Mouse (Mus musculus) cerebellum, adult 8-10 months (tissue): ENCODE data around the gene Nfyb.

Experiments
- DNase-seq: peaks from one replicate; pipeline ENCODE4 v3.0.0; 2022

The Nfyb gene

DNA sequence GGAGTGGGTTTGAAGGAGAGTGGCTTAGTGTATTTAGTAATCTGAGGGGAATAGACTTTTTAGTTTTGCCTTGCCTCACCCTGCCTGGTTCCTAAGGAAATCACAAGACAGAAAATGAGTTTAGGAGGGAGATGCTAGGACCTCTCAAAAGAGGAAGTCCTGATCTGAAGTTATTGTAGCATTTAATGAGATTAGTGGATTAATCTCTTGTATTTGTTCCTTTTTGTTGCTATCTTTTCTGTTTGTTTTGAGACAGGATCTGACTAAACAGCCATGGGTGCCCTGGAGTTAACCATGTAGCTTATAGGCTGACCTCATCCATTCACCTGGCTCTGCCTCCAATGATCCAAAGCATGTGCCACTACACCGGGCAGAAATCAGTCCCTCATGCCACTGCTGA is 21.4 kb downstream of the Nfyb start:
- DNase-seq: no peak

DNA sequence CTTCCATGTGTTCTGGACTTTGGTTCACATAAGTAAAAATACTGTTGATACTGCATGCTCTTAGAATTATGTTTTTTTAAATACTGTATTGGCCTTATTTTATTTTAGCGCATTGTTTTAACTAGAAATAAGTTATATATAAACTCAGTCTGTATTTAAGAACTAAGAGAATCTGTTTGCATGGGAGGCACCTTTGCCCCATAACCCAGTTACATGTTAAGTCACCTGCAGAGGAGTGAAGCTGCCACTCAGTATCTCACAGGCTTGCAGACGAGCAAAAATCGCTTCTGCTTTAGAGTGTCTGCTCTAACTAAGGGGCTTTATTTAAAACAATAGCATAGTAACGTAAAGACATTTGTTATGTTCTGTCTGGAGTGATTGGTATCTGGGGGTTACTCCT is 22.1 kb downstream of the Nfyb start:
- no peak for DNase-seq

DNA sequence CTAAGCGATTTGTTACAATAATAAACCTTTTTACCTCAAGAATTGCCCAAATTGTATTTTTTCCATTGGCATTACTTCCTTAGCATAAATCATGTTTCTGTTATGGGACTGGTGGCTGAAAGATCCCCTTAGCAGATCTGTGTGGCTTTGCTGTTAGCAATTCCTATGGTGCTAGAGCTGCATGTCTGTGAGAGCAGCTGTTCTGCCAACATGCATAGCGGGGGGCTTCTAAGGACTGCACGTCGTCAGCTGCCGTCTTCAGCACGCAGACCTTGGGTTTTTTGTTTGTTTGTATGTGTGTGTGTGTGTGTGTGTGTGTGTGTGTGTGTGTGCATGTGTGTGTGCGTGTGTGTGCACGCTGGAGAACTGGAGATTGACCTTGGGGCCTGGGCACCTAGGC is 22.6 kb downstream of the Nfyb start:
- DNase-seq: no peak

DNA sequence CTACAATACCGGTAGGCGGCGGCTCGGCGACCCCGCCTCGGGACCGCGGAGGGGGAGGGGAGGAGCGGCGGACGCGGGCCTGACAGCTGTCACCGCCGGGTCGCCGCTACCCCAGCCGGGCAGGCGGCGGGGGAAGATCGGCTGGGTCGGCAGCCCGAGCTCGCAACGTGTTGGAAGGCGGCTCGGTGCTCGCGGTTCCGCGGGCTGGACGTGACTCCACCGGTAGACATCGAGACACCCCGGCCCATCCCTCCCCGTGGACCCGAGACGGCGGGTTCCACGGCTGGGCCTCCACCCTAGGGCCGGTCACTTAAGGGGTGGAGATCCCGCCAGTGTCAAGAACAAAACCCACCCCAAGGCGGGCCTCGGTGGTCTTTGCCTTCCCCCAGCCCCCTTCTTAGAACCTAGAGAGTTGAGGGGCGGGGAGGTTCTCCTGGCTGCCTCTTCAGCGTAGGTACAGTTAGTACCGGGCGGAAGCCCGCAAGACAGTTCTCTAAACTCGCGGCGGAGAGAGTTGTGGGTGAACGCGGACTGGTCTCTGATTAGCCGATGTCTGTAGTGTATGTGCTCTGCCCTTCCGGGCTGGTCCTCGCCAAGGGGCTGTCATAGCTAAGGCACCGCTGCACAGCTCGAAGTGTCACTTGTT is 64.5 kb downstream of the Nfyb start:
- DNase-seq: no peak

DNA sequence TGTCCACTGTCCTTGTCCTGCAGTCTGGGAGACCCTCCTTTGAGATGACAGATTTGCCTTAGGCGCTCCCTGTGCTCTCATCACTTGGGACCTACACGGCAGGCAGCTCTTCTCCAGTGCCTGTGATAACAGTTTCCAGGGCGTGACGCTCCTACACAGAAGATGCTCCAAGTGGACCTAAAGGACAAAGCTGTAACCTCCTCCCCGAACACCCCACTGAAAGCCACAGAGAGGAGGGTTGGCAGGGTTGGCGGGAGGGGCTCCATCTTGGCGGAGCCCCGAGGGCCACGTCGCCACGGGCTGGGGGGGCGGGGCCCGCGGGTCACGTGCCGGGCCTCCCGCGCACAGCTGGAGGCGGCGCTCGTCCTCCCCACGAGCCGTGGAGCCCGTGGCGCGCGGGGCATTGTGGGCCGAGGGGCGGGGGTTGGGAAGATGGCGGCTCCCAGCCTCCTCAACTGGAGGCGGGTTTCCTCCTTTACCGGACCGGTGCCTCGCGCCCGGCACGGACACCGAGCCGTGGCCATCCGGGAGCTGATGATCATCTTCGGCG is 65.2 kb downstream of the Nfyb start:
- DNase-seq: peak; percentile 88
